Mouse (Mus musculus): ENCODE results near the gene Nlrp14. TPM values are rescaled to one million over a fixed set of nuclear protein-coding genes. Genes with fewer than 3 reads are reported as not detected.

Nlrp14 gene
- total RNA-seq (2023) = not detected

DNA sequence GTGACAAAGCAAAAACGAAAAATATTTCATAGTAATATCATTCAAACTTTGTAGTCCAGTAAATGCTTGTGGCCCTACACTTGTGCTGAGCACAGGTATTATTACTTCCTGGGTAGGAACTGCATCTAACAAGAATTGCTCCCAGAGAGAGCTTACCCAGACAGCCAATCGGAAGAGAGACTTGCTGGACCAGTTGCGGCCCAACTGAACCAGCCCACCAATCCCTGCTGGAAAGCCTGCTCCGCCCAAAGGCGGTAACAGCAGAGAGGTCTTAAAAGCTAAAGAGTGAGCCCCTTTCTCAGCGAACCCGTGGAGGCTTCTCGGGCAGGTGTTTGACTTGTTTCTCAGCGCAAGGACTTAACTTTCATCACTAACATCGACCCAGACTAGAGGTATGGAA, at the start of gene Nlrp14:
Gene Nlrp14 (plus strand): TSS at position 301 of the 400 bp plus-strand sequence.

DNA sequence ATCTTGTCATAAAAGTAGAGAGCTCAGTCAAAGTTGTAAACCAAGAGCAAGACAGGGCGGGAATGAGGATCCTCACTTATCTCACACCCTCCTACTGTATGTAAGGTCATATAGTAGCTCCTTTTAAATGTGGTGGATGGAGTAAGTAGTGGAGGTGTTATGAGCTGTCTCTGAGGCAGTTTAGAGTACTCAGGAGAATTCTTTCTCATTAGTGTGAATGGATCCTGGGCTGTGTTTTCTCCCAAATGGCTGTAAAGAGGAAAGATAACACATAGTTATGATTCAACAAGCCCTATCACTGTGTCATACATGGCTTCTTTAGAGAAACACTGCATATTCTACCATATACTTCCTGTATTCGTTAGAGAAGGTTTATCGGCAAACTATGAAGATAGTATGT, 35.8 kb upstream of the Nlrp14 start, which contains the start of gene Olfr715:
Gene Olfr715 (minus strand): TSS at position 101 of the 400 bp plus-strand sequence.

DNA sequence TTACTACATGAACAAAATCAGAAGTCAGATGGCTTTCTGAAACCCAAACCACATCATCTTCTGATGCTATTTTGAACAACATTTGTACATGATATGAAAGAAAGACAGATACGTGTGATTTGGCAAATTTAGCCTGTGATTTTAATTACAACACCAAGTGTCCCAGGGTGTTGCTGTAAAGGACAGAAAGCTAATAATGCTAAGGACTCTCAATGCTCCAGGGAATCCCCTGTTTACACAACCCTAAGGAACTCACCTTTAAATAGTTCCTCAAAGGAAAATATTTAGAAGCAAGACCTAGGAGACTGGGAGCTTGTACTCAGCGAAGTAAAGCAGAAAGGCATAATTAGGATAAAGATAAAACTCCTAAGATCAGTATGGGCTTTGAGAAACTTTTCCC, 28.8 kb upstream of the Nlrp14 start, which contains the start of gene Olfr716:
Gene Olfr716 (plus strand): TSS at position 301 of the 400 bp plus-strand sequence.

DNA sequence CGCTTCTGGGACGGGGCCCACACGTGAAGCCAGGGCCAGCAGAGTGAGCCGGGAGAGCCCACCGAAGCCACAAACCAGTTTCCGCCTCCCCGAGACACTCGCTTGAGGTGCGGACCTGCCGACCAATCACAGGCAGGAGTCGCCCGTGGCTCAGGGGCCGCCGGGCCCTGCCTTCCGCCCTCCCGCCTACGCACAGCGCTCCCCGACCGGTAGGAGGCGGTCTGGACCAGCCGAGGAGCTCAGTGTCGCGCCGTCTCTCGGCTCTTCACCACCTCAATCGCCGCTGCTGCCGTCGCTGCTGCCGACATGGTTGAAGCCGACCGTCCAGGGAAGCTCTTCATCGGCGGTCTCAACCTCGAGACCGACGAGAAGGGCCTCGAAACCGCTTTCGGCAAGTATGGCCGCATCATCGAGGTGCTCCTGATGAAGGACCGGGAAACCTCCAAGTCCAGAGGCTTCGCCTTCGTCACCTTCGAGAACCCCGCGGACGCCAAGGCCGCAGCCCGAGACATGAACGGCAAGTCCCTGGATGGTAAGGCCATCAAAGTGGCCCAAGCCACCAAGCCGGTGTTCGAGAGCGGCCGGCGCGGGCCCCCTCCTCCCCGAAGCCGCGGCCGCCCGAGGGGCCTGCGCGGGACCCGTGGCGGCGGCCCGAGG, 42.5 kb downstream of the Nlrp14 start, which contains the start of gene Rbmxl2:
Gene Rbmxl2 (plus strand): TSS at position 242 of the 657 bp plus-strand sequence.

Other genes with a start within 250 kb of the Nlrp14 start
- under 1 TPM; 0.15 to 0.18 TPM for gene Olfr709-ps1, start 234.8 kb upstream of the Nlrp14 start, total RNA-seq (2023)
- not detected for gene Olfr710, start 218.7 kb upstream of the Nlrp14 start, total RNA-seq (2023)
- not detected for gene Olfr6, start 203.1 kb upstream of the Nlrp14 start, total RNA-seq (2023)
- gene Olfr711, start 191.5 kb upstream of the Nlrp14 start, total RNA-seq (2023) = not detected
- not detected for gene Olfr2, start 160.9 kb upstream of the Nlrp14 start, total RNA-seq (2023)
- gene Olfr713, start 135.8 kb upstream of the Nlrp14 start, total RNA-seq (2023) = not detected
- gene Olfr714, start 96.0 kb upstream of the Nlrp14 start, total RNA-seq (2023) = not detected
- not detected for gene Olfr17, start 73.8 kb upstream of the Nlrp14 start, total RNA-seq (2023)
- gene Olfr715b, start 56.6 kb upstream of the Nlrp14 start, total RNA-seq (2023) = not detected
- not detected for gene Olfr715, start 35.9 kb upstream of the Nlrp14 start, total RNA-seq (2023)
- not detected for gene Olfr716, start 28.7 kb upstream of the Nlrp14 start, total RNA-seq (2023)
- gene Rbmxl2, start 42.5 kb downstream of the Nlrp14 start, total RNA-seq (2023) = not detected
- gene Syt9, start 203.7 kb downstream of the Nlrp14 start, total RNA-seq (2023) = not detected

Data from B cell, adult 67 days (primary cell).